Mouse (Mus musculus): ENCODE data around the gene Gabrg3.
"Not testable (repeated sequence)": the region's sequence is repeated elsewhere in the genome, so short reads cannot be mapped to it uniquely, and the experiment has no call there.

The Gabrg3 gene

DNA sequence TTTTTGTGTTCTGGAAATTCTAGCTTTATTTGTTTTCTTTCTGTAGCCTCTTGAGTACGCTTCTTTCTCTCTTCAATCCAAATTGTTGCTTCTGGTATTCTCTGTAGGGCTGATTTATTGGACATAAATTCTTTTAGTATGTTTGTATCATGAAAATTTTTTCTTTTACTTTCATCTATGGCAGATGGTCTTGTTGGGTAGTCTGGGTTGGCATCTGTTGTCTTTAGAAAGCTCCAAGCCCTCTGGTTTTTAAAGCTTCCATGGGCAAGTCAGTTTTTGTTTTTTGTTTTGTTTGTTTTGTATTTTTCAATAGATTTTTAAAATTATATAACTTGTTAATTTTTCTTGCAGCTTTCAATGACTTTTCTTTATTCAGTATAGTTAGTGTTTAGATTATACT lies 72.0 kb downstream of the Gabrg3 start:
- no peak for DNase-seq (ENCODE audit: extremely low read depth, insufficient read length, low spot score)

DNA sequence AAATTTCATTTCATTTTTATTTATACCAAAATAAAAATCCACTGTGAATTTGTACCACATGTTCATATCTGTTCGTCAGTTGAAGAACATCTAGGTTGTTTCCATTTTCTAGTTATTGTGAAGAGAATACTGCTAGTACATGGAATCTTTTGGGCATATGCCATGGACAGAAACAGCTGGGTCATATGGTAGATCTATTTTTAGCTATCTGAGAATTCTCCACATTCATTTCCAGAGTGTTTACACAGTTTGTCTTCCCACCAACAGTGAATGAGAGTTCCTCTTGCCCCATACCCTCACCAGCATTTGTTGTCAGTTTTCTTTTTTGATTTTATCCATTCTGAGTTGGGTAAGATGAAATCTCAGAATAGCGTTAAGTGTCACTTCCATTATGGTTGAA lies 75.0 kb downstream of the Gabrg3 start:
- DNase-seq (ENCODE audit: extremely low read depth, insufficient read length, low spot score), result no peak

- DNase-seq (ENCODE audit: extremely low read depth, insufficient read length, low spot score), result no peak
Measured at GRCm38 (mm10) chr7:57307337-57307736, 79.7 kb downstream of the Gabrg3 start.

DNA sequence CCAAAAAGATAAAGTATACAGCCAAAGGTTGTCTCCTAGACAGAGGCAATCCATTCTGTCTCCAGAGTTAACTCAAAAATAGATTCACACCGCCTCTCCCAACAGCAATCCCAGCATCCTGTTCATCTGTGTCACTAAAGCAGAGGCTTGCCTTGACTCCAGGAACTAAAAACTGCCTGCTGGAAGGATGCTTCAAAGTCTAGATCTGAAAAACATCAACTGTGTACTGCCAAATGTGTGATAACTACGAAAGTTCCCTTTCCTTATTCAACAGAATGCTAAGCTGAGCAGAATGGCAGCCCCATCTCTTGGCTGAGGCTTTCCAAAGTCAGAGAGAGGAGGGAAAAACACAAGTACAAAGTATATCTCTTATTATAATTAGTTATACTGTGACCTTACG lies 90.3 kb downstream of the Gabrg3 start:
- DNase-seq (ENCODE audit: extremely low read depth, insufficient read length, low spot score), result no peak

DNA sequence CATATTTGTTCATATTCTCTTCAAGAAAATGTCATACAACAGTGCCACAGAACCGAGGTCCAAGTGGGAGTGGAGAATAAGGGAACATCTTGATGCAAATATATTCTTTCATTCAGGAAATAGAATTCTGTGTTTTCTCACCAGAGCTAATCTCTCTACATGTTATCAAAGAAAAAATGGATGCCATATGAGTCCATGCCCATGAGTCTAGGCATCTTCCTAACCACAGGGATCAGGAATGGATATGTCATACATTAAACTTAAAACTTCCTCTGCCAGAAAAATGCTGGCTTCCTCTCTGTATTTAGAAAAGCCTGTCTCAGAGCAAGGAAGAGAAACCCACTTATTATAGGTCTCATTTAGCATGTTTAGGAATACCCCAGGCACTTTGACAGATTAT lies 92.9 kb downstream of the Gabrg3 start:
- no peak for DNase-seq (ENCODE audit: extremely low read depth, insufficient read length, low spot score)

- DNase-seq (ENCODE audit: extremely low read depth, insufficient read length, low spot score), result no peak
Measured at GRCm38 (mm10) chr7:57293564-57293963, 93.4 kb downstream of the Gabrg3 start.

DNA sequence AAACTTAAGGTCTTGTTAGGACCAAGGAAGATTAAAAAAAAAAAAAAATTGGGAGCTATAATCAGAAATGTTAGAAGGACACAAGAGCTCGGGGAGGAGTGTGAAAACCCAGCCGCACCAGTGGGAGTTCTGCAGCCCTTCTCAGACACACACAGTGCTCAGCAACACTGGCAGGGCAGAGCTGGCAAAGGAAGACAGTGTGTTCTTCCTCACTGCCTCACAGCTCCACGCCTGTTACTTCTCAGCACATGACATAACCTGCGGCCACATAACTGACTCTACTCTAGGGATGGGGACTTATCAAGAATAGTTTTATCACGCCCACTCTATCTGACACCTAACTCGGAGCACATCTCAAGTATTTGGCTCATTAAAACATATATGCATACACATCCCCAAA lies 103.8 kb downstream of the Gabrg3 start:
- DNase-seq (ENCODE audit: extremely low read depth, insufficient read length, low spot score), result no peak

GRCm38 (mm10) chr7:57278841-57279240 lies 108.1 kb downstream of the Gabrg3 start:
- no peak for DNase-seq (ENCODE audit: extremely low read depth, insufficient read length, low spot score)

GRCm38 (mm10) chr7:57260201-57260600 lies 126.8 kb downstream of the Gabrg3 start:
- DNase-seq (ENCODE audit: extremely low read depth, insufficient read length, low spot score), result no peak

DNA sequence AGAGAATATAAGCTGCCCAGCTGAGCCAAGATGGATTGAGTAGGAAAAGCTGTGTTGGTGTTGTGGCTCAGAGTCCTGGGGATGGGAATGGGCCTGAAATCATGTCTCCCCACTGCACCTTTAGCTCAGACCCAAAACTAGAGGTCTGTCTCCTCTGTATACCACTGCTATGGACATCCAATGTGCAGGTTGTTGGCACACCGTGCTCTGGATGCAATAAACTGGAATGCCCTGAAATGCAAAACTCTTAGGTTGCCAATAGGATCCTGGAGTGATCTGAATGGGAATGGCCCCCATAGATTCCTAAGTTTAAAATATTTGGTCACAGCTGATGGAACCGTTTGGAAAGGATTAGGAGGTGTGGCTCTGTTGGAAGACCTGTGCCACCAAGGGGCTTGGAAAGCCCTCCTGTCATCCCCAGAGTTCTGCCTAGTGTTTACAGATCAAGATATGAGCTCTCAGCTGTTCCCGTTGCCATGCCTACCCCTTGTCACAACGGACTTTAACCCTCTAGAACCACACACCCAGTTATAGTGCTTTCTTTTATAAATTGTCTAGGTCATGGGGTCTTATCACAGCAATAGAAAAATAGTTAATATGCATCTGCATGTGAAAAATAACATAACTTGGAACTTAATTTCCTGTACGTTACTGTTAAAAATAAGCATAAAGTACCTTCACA lies 128.0 kb downstream of the Gabrg3 start:
- no peak for DNase-seq (ENCODE audit: extremely low read depth, insufficient read length, low spot score)

DNA sequence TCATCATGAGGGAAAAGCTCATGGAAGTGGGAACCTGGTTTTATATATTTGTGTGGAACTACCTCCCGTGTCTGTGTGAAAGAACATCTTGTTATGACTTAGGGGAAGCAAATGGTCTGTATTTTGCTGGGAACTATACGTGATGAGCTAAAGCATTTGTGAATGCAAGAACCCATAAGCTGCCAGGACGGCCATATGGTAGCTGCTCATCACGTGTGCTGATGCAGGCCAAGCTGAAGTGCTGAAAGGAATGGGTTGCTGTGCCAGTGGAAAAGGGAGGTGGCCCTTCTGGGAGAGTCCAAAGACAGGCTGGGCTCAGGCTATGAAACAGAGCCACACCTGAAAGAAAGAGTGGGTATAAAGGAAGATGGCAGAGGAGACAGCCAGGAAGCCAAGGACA lies 143.0 kb downstream of the Gabrg3 start:
- no peak for DNase-seq (ENCODE audit: extremely low read depth, insufficient read length, low spot score)

DNA sequence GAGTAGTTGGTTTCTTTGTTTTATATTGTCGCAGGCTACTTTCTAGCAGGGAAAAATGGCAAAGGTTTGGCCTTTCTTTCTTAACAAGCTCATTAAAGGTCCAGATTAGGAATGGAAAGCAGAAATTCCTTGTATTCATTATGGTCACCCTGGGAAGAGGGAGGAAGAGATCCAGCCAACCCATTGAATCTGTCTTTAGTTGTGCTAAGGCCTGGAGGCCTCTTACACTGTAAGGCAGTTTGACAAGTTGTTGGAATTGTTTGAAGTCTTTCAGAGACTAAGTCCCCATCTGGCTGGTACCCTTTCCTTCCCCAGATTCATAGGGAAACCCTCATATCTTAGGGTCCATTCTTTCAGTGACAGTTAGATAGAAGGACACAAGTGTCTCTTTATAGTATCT lies 172.9 kb downstream of the Gabrg3 start:
- DNase-seq (ENCODE audit: extremely low read depth, insufficient read length, low spot score), result no peak

- DNase-seq (ENCODE audit: extremely low read depth, insufficient read length, low spot score), result no peak
Measured at GRCm38 (mm10) chr7:57186015-57186414, 201.0 kb downstream of the Gabrg3 start.

- DNase-seq (ENCODE audit: extremely low read depth, insufficient read length, low spot score), result not testable (repeated sequence)
Measured at GRCm38 (mm10) chr7:57175891-57176545, 211.0 kb downstream of the Gabrg3 start.

- DNase-seq (ENCODE audit: extremely low read depth, insufficient read length, low spot score), result no peak
Measured at GRCm38 (mm10) chr7:57166931-57167330, 220.1 kb downstream of the Gabrg3 start.

- DNase-seq (ENCODE audit: extremely low read depth, insufficient read length, low spot score), result no peak
Measured at GRCm38 (mm10) chr7:57158211-57158610, 228.8 kb downstream of the Gabrg3 start.

DNA sequence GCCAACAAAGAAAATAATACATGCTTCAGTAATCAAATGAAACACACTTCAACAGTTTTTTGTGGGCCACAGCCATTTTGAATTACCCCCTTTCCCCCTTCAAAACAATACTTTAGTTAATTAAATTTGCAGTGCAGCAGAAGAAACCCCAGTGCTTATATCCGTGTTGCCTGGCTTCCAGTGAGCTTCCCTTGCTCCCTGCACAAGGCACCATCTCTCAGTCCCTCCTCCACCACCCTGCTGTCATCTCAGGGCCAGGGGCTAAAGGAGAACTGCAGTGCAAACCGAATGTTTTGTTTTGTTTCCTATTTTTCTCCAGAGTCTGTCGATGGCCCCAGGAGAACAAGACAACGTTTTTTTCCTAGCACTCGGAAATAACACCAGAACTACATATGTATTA lies 233.2 kb downstream of the Gabrg3 start:
- DNase-seq (ENCODE audit: extremely low read depth, insufficient read length, low spot score), result no peak

DNA sequence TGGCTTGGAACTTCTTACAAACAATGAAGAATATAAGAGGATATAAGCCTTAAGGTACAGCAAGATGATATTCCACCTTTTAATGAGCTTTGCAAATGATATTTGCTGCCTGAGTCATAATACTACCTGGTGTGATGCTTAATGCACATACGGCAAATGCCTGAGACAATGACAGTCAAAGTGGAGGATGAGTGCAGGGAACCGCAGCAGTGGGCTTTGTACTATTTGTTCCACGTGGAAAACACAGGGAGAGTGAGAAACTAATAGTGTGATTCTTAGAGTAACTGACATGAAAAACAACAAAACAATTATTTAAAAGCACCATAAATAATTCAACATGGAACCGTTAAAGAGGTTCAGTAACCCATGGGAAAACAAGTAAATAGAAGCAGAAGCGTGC lies 236.2 kb downstream of the Gabrg3 start:
- no peak for DNase-seq (ENCODE audit: extremely low read depth, insufficient read length, low spot score)

- DNase-seq (ENCODE audit: extremely low read depth, insufficient read length, low spot score), result no peak
Measured at GRCm38 (mm10) chr7:57138072-57138704, 248.8 kb downstream of the Gabrg3 start.

DNA sequence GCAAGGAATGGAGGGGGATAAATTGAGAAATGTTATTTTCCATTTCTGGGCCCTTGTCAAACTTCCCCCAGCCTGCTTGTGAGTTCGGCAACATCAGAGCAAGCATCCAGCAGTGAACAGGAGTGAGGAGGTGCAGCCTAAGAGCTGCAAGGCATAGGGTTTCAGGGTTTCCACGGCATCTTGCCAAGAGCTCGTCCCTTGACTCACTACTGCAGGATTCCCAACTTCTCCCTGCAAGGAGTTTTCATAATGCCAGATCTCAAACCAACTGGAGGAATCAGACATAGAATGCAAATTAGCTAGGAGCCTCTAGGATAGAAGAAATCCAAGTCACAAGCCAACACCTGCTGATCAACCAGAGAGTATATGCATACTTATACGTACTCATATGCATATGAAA lies 254.0 kb downstream of the Gabrg3 start:
- DNase-seq (ENCODE audit: extremely low read depth, insufficient read length, low spot score), result no peak

- DNase-seq (ENCODE audit: extremely low read depth, insufficient read length, low spot score), result no peak
Measured at GRCm38 (mm10) chr7:57132471-57132870, 254.5 kb downstream of the Gabrg3 start.

- DNase-seq (ENCODE audit: extremely low read depth, insufficient read length, low spot score), result no peak
Measured at GRCm38 (mm10) chr7:57100065-57100464, 286.9 kb downstream of the Gabrg3 start.
